Mouse (Mus musculus) neutrophil, adult 5-6 weeks (primary cell): Measurements from ENCODE around the gene Cryl1. TPM values are rescaled to one million over a fixed set of nuclear protein-coding genes. Genes with fewer than 3 reads are reported as not detected.

Experiments used
- ATAC-seq: fragments of 151-379, 151-347 bp; 2 replicates; pipeline ENCODE4 v1.8.0; 2017; ENCODE audit warnings: mild to moderate bottlenecking, moderate TSS enrichment; ENCODE audit not compliant: insufficient number of reproducible peaks, poor library complexity, low FRiP score, severe bottlenecking; ENCODE audit errors: extremely low read depth
- total RNA-seq: library from RNA; stranded (forward); fragments of 200-1000 nt; gene quantifications from 2 replicates; pipeline ENCODE4 v1.2.3, GENCODE M21; 2017

The Cryl1 gene
- total RNA-seq, 1 experiment from 2014 or later = 8.7 TPM

GRCm38 (mm10) chr14:57334833-57335232 is 63.5 kb downstream of the Cryl1 start:
- no peak for ATAC-seq

- ATAC-seq = no peak
Measured at GRCm38 (mm10) chr14:57332503-57332902, 65.8 kb downstream of the Cryl1 start.

- no peak for ATAC-seq
Measured at GRCm38 (mm10) chr14:57331097-57331496, 67.2 kb downstream of the Cryl1 start.

GRCm38 (mm10) chr14:57329600-57329999 is 68.7 kb downstream of the Cryl1 start:
- ATAC-seq = no peak

- ATAC-seq = no peak
Measured at GRCm38 (mm10) chr14:57326771-57327170, 71.6 kb downstream of the Cryl1 start.

GRCm38 (mm10) chr14:57318812-57319211 is 79.5 kb downstream of the Cryl1 start:
- no peak for ATAC-seq

GRCm38 (mm10) chr14:57316662-57317600 is 81.4 kb downstream of the Cryl1 start:
- no peak for ATAC-seq

- ATAC-seq = no peak
Measured at GRCm38 (mm10) chr14:57315976-57316375, 82.4 kb downstream of the Cryl1 start.

GRCm38 (mm10) chr14:57315551-57315950 is 82.8 kb downstream of the Cryl1 start:
- ATAC-seq = no peak

- no peak for ATAC-seq
Measured at GRCm38 (mm10) chr14:57301600-57302230, 96.6 kb downstream of the Cryl1 start.

GRCm38 (mm10) chr14:57300530-57300929 is 97.8 kb downstream of the Cryl1 start:
- ATAC-seq = no peak

- ATAC-seq = no peak
Measured at GRCm38 (mm10) chr14:57297672-57298071, 100.7 kb downstream of the Cryl1 start.

GRCm38 (mm10) chr14:57291399-57291942 is 106.9 kb downstream of the Cryl1 start:
- no peak for ATAC-seq

GRCm38 (mm10) chr14:57289105-57289504 is 109.2 kb downstream of the Cryl1 start:
- no peak for ATAC-seq

GRCm38 (mm10) chr14:57283816-57284215 is 114.5 kb downstream of the Cryl1 start:
- ATAC-seq = no peak

- ATAC-seq = no peak
Measured at GRCm38 (mm10) chr14:57282591-57282990, 115.7 kb downstream of the Cryl1 start.

- no peak for ATAC-seq
Measured at GRCm38 (mm10) chr14:57280835-57281234, 117.5 kb downstream of the Cryl1 start.

GRCm38 (mm10) chr14:57276481-57277012 is 121.8 kb downstream of the Cryl1 start:
- no peak for ATAC-seq

GRCm38 (mm10) chr14:57272341-57272740 is 126.0 kb downstream of the Cryl1 start:
- no peak for ATAC-seq

GRCm38 (mm10) chr14:57271861-57272260 is 126.5 kb downstream of the Cryl1 start:
- no peak for ATAC-seq
